Mouse (Mus musculus) C2C12 (cell line): Measurements from ENCODE around the gene Adgrf5.
A peak's percentile ranks its signal among the peaks of the same experiment; 100 is the strongest.

Source experiments
- CEBPB ChIP-seq: IDR thresholded peaks from one replicate; pipeline ENCODE4 v1.6.1; 2011; ENCODE audit warnings: low read depth, mild to moderate bottlenecking, control low read depth, moderate library complexity
- CTCF ChIP-seq: IDR thresholded peaks from one replicate; pipeline ENCODE4 v1.5.1; 2011; ENCODE audit not compliant: control insufficient read depth, insufficient read depth, insufficient read length
- FOSL1 ChIP-seq: IDR thresholded peaks from one replicate; pipeline ENCODE4 v1.8.0; 2011; ENCODE audit warnings: mild to moderate bottlenecking, low read length; ENCODE audit not compliant: poor library complexity, insufficient read depth, severe bottlenecking
- MAX ChIP-seq: IDR thresholded peaks from one replicate; pipeline ENCODE4 v1.6.1; 2011; ENCODE audit warnings: mild to moderate bottlenecking, control low read depth
- MYOD1 ChIP-seq: IDR thresholded peaks from one replicate; pipeline ENCODE4 v1.6.1; 2011; ENCODE audit warnings: low read depth; ENCODE audit not compliant: control insufficient read depth, insufficient read length
- MYOG ChIP-seq: IDR thresholded peaks from one replicate; pipeline ENCODE4 v1.6.1; 2011; ENCODE audit not compliant: control insufficient read depth, insufficient read length; ENCODE audit errors: extremely low read depth
- USF1 ChIP-seq: IDR thresholded peaks from one replicate; pipeline ENCODE4 v1.6.1; 2011; ENCODE audit warnings: low read depth, mild to moderate bottlenecking, control low read depth, moderate library complexity

DNA sequence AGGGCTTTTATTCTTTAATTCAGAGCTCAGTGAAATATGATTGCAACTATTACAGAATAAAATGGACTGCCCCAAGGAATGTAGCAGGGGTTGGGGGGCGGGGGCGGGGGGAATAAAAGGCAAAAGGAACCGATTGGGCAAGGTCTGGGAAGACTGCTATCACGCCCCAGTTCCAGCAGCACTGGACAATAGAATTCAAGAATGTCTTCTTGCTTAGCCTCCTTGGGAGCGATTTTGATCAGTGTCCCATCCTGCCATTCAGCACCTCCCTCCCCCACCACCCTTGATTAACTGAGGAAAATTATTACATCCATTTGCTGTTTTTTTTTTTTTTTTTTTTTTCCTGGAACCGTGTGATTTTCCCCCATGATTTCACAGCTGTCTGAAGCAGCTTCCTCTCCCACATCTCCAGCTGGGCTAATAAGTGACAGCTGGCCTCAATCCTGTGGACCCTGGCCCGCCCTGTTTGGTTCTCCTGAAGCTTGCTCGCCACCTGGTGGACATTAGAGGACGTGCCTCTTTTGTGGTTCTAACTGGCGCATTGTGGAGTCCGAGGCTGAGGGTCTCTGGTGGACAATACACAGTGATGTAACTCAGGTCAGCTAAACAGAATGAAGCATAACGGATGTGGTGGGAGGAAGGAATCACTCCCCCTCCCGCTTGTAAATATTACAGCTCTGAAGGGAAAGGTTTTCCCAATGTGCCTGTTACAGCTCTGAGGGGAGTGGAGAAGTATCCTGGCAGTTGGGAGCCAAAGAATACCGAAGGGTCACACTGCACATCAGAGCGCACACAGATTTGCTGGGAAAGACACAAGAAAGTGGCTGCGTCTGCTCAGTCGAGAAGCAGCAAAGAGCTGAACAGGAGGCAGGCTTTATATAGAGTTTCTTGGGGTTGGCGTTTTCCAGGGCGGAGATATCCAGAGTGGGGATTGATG is 100.3 kb downstream of the Adgrf5 start:
- TF ChIP-seq CTCF (peak; percentile 46), MYOG (no peak), MAX (no peak), FOSL1 (no peak), CEBPB (no peak), USF1 (no peak), MYOD1 (no peak)
